7 mouse cellular contexts compared by ENCODE assay signal in genomic region chr15:80233733-80234509, GRCm38 (mm10). TPM values are rescaled to one million over a fixed set of nuclear protein-coding genes. Genes with fewer than 3 reads are reported as not detected.
A peak's percentile ranks its signal among the peaks of the same experiment; 100 is the strongest.
DNase-seq lines count a peak whose midpoint lies in the region; ATAC-seq lines count a peak whose summit lies in the region.

Mief1 (plus strand) TSS chr15:80234018.

- no peaks in the 10 kb centered on the region for H3K9me3 ChIP-seq in embryonic facial prominence, embryonic 10.5 days
- H3K9me3 ChIP-seq in limb, embryonic 10.5 days (replicated peaks) = no peaks in the 10 kb centered on the region
- H3K9me3 ChIP-seq in midbrain, embryonic 13.5 days = no peaks in the 10 kb centered on the region

- peaks cover 37% of the 10 kb centered on the region for H3K36me3 ChIP-seq in embryonic facial prominence, embryonic 10.5 days (replicated peaks)
- H3K36me3 ChIP-seq in limb, embryonic 10.5 days = peaks cover 37% of the 10 kb centered on the region
- H3K36me3 ChIP-seq in midbrain, embryonic 13.5 days = peaks cover 33% of the 10 kb centered on the region

- H3K4me2 ChIP-seq in midbrain, embryonic 13.5 days (replicated peaks) = peak within 1 kb of the TSS; percentile 78

- H3K4me3 ChIP-seq in embryonic facial prominence, embryonic 10.5 days = peak within 1 kb of the TSS; percentile 83
- peak within 1 kb of the TSS; percentile 77 for H3K4me3 ChIP-seq in limb, embryonic 10.5 days
- H3K4me3 ChIP-seq in midbrain, embryonic 13.5 days (replicated peaks) = peak within 1 kb of the TSS; percentile 92

- ATAC-seq in granulocyte monocyte progenitor cell, adult 5-6 weeks (replicated peaks; ENCODE audit: poor library complexity, severe bottlenecking) = peak; percentile 97
- ATAC-seq in midbrain, embryonic 13.5 days = peak; percentile 96

- peak within 1 kb of the TSS; percentile 95 for H3K27ac ChIP-seq in embryonic facial prominence, embryonic 10.5 days (replicated peaks)
- peak within 1 kb of the TSS; percentile 87 for H3K27ac ChIP-seq in limb, embryonic 10.5 days
- H3K27ac ChIP-seq in midbrain, embryonic 13.5 days = peak within 1 kb of the TSS; percentile 89

- DNase-seq in adrenal gland, postnatal 10 days = peak; percentile 99
- DNase-seq in embryonic facial prominence, embryonic 10.5 days (ENCODE audit: low spot score) = peak; percentile 98
- DNase-seq in kidney, adult 11 months = peak; percentile 99
- DNase-seq in limb, embryonic 10.5 days (ENCODE audit: low spot score) = peak; percentile 96
- DNase-seq in spleen, adult 12 weeks (ENCODE audit: low spot score) = peak; percentile 99

- no peaks in the 10 kb centered on the region for H3K27me3 ChIP-seq in embryonic facial prominence, embryonic 10.5 days (replicated peaks; ENCODE audit: low read depth, poor library complexity, severe bottlenecking)
- no peaks in the 10 kb centered on the region for H3K27me3 ChIP-seq in limb, embryonic 10.5 days (ENCODE audit: low read depth, poor library complexity, severe bottlenecking)
- no peaks in the 10 kb centered on the region for H3K27me3 ChIP-seq in midbrain, embryonic 13.5 days

- WGBS in embryonic facial prominence, embryonic 10.5 days = under 1% methylated on average over 67 of the region's 67 CpGs
- under 1% methylated on average over 67 of the region's 67 CpGs for WGBS in limb, embryonic 10.5 days
- under 1% methylated on average over 67 of the region's 67 CpGs for WGBS in midbrain, embryonic 13.5 days

- peaks cover 25% of the 10 kb centered on the region for H3K4me1 ChIP-seq in embryonic facial prominence, embryonic 10.5 days
- H3K4me1 ChIP-seq in limb, embryonic 10.5 days = peaks cover 23% of the 10 kb centered on the region
- peaks cover 19% of the 10 kb centered on the region for H3K4me1 ChIP-seq in midbrain, embryonic 13.5 days (replicated peaks)

- H3K9ac ChIP-seq in midbrain, embryonic 13.5 days (replicated peaks) = peak within 1 kb of the TSS; percentile 92

RNA-seq across cellular contexts. Expression of gene Mief1, which starts in this region (rescaled TPM):
- total RNA-seq in adrenal gland, postnatal 10 days (2021) = 10 to 100 TPM; 42.8 to 46.6 TPM
- 44.4 and 44.5 TPM in 2 replicates for polyA plus RNA-seq in embryonic facial prominence, embryonic 10.5 days (2016; fragmentation: Nextera tagmentation; extraction: Ambion mirVana)
- 20.3 and 31.4 TPM in 2 replicates for total RNA-seq in granulocyte monocyte progenitor cell, adult 5-6 weeks (2014; fragmentation: Nextera tagmentation)
- total RNA-seq in granulocyte monocyte progenitor cell, adult 5-6 weeks (2017) = 19.2 and 20.8 TPM in 2 replicates
- 42.4 and 43.7 TPM in 2 replicates for polyA plus RNA-seq in limb, embryonic 10.5 days (2016; fragmentation: Nextera tagmentation; extraction: Ambion mirVana)
- polyA plus RNA-seq in midbrain, embryonic 13.5 days (2015; fragmentation: Nextera tagmentation; extraction: Ambion mirVana) = 42.2 and 43.8 TPM in 2 replicates

Comparison
In these comparisons a context has a peak if more than half of its experiments do, and no peak if none do; other contexts are left out.
1. Peak in every context shown above with its lines: DNase-seq, ATAC-seq, H3K4me3 ChIP-seq and H3K27ac ChIP-seq.